Mouse (Mus musculus) testis, adult 2 months (tissue): ENCODE measurements around the gene Rab11fip3. TPM values are rescaled to one million over a fixed set of nuclear protein-coding genes. Genes with fewer than 3 reads are reported as not detected.
A peak's percentile ranks its signal among the peaks of the same experiment; 100 is the strongest.
"Not testable (repeated sequence)": the region's sequence is repeated elsewhere in the genome, so short reads cannot be mapped to it uniquely, and the experiment has no call there.

Experiments used
- H3K27ac ChIP-seq: fragments of 200-500 bp; 2 replicates; pipeline ENCODE4 v1.5.1; 2012; ENCODE audit warnings: low read depth, low read length; ENCODE audit not compliant: control insufficient read depth, insufficient read depth
- H3K27me3 ChIP-seq: fragments of 200-500 bp; 2 replicates; pipeline ENCODE4 v1.6.1; 2012; ENCODE audit warnings: mild to moderate bottlenecking, low read length, moderate library complexity; ENCODE audit not compliant: control insufficient read depth, insufficient read depth
- H3K36me3 ChIP-seq: fragments of 200-500 bp; 2 replicates; pipeline ENCODE4 v1.6.1; 2012; ENCODE audit warnings: mild to moderate bottlenecking, low read length; ENCODE audit not compliant: control insufficient read depth, insufficient read depth
- H3K4me1 ChIP-seq: fragments of 200-500 bp; 2 replicates; pipeline ENCODE4 v1.6.1; 2012; ENCODE audit warnings: low read length; ENCODE audit not compliant: control insufficient read depth, insufficient read depth
- H3K4me3 ChIP-seq: fragments of 200-500 bp; 2 replicates; pipeline ENCODE4 v1.5.1; 2012; ENCODE audit warnings: low read depth, mild to moderate bottlenecking, low read length, moderate library complexity, mixed read lengths; ENCODE audit not compliant: control insufficient read depth
- CTCF ChIP-seq: fragments of 200-500 bp; IDR thresholded peaks from 2 replicates; pipeline ENCODE4 v1.5.1; 2012; ENCODE audit warnings: low read depth, mild to moderate bottlenecking, inconsistent platforms, low read length, moderate library complexity; ENCODE audit not compliant: control insufficient read depth, insufficient read depth, insufficient replicate concordance
- POLR2A ChIP-seq: fragments of 200-500 bp; IDR thresholded peaks from 2 replicates; pipeline ENCODE4 v1.6.1; 2012; ENCODE audit warnings: low read depth, mild to moderate bottlenecking, inconsistent platforms, low read length, moderate library complexity; ENCODE audit not compliant: control insufficient read depth
- polyA plus RNA-seq: library from polyadenylated mRNA; depleted of rRNA; stranded (reverse); fragments of >200 nt; gene quantifications from 2 replicates; pipeline ENCODE4 v1.2.3, GENCODE M21; 2012

Gene Rab11fip3
- polyA plus RNA-seq, 1 experiment: 37.5 TPM

DNA sequence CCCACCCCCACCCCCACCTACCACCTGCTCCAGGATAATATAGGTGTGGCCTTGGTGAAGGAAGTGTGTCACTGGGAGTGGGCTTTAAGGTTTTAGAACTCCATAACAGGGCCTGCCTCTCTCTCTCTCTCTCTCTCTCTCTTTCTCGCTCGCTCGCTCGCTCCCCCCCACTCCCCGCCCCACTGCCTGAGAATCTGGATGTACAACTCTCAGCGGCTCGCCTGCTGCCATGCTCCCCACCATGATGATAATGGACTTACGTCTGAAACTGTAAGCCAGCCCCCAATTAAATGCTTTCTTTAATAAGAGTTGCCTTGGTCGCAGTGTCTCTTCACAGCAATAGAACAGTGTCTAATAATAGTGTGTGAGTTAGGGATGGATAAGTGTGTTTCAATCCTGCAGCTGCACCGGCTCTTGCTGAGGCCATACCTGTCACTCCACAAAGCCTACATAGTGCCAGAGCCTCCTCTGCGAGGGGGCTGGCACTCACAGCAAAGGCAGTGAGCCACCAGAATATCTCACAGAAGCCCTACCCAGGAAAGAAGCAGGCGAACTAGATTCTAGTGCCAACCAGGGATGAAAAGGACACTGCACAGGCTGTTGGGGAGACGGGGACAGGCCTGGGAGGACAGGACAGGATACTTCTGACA, 26.6 kb downstream of the Rab11fip3 start:
- Histone ChIP-seq H3K27ac (peak overlapping the region; percentile 10; the same call in 1 of the 2 replicates), H3K27me3 (no peaks in the 10 kb centered on the region), H3K36me3 (no peaks in the 10 kb centered on the region), H3K4me3 (no peak overlapping the region), H3K4me1 (no peaks in the 10 kb centered on the region)
- TF ChIP-seq POLR2A (no peak), CTCF (no peak)

DNA sequence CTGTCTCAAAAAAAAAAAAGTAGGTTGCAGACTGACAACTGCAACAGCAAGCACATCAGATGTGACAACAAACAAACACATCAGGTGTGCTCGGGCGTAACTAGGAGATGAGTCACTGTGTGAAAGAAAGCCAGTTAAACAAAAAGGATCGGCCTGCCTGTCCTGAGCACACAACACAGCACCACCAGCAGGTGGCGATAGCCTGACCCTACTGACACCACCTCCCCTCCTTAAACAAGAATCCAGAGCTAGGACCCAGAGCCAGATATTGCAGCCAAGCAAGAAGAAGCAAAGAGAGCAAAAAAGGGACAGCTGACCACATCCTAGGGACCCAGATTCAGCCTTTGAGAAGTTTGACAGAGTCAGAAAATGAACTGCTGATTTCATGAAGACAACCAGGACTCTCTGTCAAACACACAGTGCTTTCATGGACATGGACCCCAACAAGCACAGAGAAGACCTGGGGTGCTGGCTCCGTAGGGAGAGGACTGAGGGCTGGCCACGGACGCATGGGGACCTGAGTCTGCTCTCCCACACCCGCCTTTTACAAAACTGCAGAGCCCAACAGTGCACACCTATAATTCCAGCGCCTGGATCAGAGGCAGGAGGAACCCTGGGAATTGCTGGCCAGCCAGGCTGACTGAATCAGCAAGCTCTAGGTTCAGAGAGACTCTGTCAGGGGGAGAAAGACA, 28.1 kb downstream of the Rab11fip3 start:
- no peaks in the 10 kb centered on the region for H3K4me1 ChIP-seq
- H3K27me3 ChIP-seq: no peaks in the 10 kb centered on the region
- TF ChIP-seq POLR2A (no peak), CTCF (peak; percentile 79; the same call in 1 of the 2 replicates)
- H3K27ac ChIP-seq: no peak overlapping the region
- no peaks in the 10 kb centered on the region for H3K36me3 ChIP-seq
- no peak overlapping the region for H3K4me3 ChIP-seq

DNA sequence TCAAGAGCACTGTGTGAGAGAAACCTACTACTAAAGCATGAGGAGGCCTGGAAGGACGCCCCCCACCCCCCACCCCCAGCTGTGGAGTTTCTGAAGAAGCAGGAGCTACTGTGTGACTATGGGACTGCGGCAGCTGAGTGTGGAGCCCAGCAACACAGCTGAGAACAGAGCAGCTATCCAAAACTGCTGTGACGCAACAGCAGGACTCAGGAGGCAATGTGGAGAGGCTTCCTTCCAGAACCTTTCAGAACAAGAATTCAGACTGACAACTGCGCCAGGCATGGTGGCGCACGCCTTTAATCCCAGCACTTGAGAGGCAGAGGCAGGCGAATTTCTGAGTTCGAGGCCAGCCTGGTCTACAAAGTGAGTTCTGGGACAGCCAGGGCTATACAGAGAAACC, 28.6 kb downstream of the Rab11fip3 start:
- not testable (repeated sequence) for H3K27me3 ChIP-seq, H3K27ac ChIP-seq, H3K4me3 ChIP-seq, H3K36me3 ChIP-seq, H3K4me1 ChIP-seq

DNA sequence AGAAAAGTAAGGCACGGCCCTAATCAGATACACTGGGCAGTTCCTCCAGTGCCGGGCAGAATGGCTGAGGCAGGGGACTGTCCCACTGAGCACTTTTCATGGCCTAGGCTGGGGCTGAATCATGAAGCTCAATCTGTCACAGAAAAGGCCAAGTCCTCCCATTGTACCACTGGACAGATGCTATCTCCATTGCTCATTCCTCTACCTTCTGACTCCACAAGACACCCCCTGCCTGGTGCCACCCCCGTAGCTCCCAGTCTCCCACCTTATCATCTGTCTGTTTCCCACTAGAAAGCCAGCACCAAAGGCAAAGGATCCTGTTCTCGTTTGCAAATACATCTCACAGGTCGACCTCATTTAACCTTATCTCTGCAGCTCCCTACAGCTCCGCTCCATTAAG, 37.3 kb downstream of the Rab11fip3 start:
- H3K27me3 ChIP-seq: no peaks in the 10 kb centered on the region
- no peaks in the 10 kb centered on the region for H3K36me3 ChIP-seq
- no peak overlapping the region for H3K27ac ChIP-seq
- no peak for TF ChIP-seq POLR2A
- TF ChIP-seq CTCF: no peak
- no peak overlapping the region for H3K4me3 ChIP-seq
- no peaks in the 10 kb centered on the region for H3K4me1 ChIP-seq

DNA sequence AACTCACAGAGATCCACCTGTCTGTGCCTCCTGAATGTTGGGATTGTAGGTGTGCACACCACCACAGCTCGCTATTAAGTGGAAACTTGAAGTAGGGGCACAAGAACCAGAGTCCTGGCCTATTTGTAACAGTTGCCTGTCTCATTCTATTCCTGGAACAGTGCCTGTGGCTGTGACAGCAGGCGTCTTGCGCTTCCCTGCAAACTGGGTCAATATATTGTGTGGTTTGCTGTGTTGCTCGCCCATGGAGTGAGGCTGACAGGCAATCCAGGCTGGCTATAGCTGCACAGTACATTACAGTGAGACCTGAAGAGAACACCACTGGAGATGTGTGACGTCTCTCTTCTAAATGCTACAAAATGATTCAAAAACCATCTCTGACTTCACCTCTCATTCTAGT, 37.8 kb downstream of the Rab11fip3 start:
- no peaks in the 10 kb centered on the region for H3K27me3 ChIP-seq
- H3K36me3 ChIP-seq: no peaks in the 10 kb centered on the region
- no peaks in the 10 kb centered on the region for H3K4me1 ChIP-seq
- H3K27ac ChIP-seq: no peak overlapping the region
- TF ChIP-seq POLR2A: no peak
- no peak for TF ChIP-seq CTCF
- no peak overlapping the region for H3K4me3 ChIP-seq

DNA sequence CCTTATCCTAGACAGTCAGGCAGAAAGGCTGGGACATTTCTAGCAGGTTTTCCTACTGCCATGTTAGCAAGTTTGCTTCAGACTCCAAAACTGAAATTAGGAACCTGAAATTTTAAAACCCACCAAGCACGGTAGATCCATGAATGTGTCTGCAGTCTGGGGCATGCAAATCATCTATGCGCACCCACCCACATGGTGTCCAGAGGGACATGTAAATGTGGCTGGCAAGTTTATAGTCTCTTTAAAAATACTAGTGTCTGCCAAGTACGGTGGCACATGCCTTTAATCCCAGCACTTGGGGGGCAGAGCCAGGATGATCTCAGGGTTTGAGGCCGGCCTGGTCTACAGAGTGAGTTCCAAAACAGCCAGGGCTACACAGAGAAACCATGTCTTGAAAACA, 41.1 kb downstream of the Rab11fip3 start:
- no peaks in the 10 kb centered on the region for H3K36me3 ChIP-seq
- H3K4me3 ChIP-seq: no peak overlapping the region
- TF ChIP-seq POLR2A: no peak
- no peak for TF ChIP-seq CTCF
- H3K27me3 ChIP-seq: no peaks in the 10 kb centered on the region
- no peaks in the 10 kb centered on the region for H3K4me1 ChIP-seq
- H3K27ac ChIP-seq: no peak overlapping the region

DNA sequence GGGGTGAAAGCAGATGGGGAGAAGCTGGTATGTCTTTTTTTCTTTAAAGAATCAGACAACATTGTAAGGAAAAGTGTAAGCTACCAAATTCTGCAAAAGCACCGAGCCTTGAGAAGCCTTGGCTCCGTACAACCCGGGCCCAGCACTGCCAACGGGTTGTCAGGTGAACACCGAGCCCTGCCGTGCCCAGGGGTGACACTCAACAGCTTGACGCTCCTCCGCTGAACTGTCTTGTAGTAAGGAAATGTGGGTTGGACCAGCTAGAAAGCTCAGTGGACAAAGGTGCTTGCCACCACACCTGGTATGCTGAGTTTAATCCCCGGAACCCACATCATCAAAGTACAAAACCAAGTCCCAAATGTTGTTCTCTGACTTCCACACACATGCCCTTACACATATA, 44.7 kb downstream of the Rab11fip3 start:
- Histone ChIP-seq H3K36me3 (no peaks in the 10 kb centered on the region), H3K27me3 (no peaks in the 10 kb centered on the region)

DNA sequence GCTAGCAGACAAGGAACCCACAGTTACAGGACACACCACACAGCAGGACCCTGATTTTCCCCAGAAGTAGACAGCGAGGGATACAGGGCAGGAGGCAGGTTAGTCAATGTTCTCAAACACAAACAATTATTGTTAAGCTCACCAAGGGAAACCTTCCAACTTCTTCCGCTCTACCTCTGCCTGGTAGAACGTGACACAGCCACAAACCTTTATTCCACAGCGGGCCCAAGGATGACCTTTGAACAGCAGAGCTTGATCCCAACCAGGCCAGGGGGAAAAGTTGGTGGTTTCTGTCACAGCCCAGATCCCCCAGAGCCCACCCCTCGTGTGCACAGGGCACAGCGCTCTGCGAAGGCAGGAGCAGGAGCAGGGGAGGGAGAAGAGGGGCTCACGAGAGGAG, 45.4 kb downstream of the Rab11fip3 start:
- H3K27me3 ChIP-seq: no peaks in the 10 kb centered on the region
- H3K36me3 ChIP-seq: no peaks in the 10 kb centered on the region
- H3K4me3 ChIP-seq: no peak overlapping the region
- peak overlapping the region; percentile 25; the same call in 1 of the 2 replicates for H3K27ac ChIP-seq
- no peak for TF ChIP-seq POLR2A
- TF ChIP-seq CTCF: no peak
- H3K4me1 ChIP-seq: no peaks in the 10 kb centered on the region

More for the DNA sequence above, 44.7 kb downstream of the Rab11fip3 start:
- Histone ChIP-seq H3K4me1 (no peaks in the 10 kb centered on the region), H3K4me3 (no peak overlapping the region), H3K27ac (no peak overlapping the region)
- TF ChIP-seq CTCF (no peak), POLR2A (no peak)
